Mouse (Mus musculus) stomach, embryonic 14.5 days (tissue): ENCODE data around the gene Gpr146. TPM values are rescaled to one million over a fixed set of nuclear protein-coding genes. Genes with fewer than 3 reads are reported as not detected.

Experiments
- ATAC-seq: fragments of 200-750 bp; cut with Nextera tagmentation; 2 replicates; pipeline ENCODE4 v1.8.0; 2017; ENCODE audit warnings: low read depth, moderate TSS enrichment; ENCODE audit not compliant: insufficient number of reproducible peaks, insufficient read depth, low FRiP score
- H3K27ac ChIP-seq: fragments of 300-500 bp; sonication (generic); 2 replicates; pipeline ENCODE4 v1.5.1; 2014; ENCODE audit warnings: mild to moderate bottlenecking, low read length, moderate library complexity, mixed read lengths
- H3K27me3 ChIP-seq: fragments of 300-500 bp; sonication (generic); 2 replicates; pipeline ENCODE4 v1.6.1; 2014; ENCODE audit warnings: low read length, control low read depth, mixed read lengths; ENCODE audit not compliant: control insufficient read depth, insufficient read depth
- H3K36me3 ChIP-seq: fragments of 300-500 bp; sonication (generic); 2 replicates; pipeline ENCODE4 v1.6.1; 2014; ENCODE audit warnings: mild to moderate bottlenecking, control low read depth, low read length, moderate library complexity, mixed read lengths; ENCODE audit not compliant: control insufficient read depth, insufficient read depth
- H3K4me1 ChIP-seq: fragments of 300-500 bp; sonication (generic); 2 replicates; pipeline ENCODE4 v1.6.1; 2014; ENCODE audit warnings: low read length, control low read depth, mixed read lengths; ENCODE audit not compliant: control insufficient read depth, insufficient read depth
- H3K4me2 ChIP-seq: fragments of 300-500 bp; sonication (generic); replicated peaks from 2 replicates; pipeline ENCODE4 v1.6.1; 2014; ENCODE audit warnings: low read depth, low read length, control low read depth
- H3K4me3 ChIP-seq: fragments of 300-500 bp; sonication (generic); 2 replicates; pipeline ENCODE4 v1.5.1; 2014; ENCODE audit warnings: low read depth, low read length, control low read depth
- H3K9ac ChIP-seq: fragments of 300-500 bp; sonication (generic); replicated peaks from 2 replicates; pipeline ENCODE4 v1.6.1; 2014; ENCODE audit warnings: low read depth, mild to moderate bottlenecking, control low read depth, low read length, moderate library complexity, mixed read lengths
- H3K9me3 ChIP-seq: fragments of 300-500 bp; sonication (generic); 2 replicates; pipeline ENCODE4 v1.6.1; 2016; ENCODE audit warnings: low read depth, low read length, control low read depth; ENCODE audit not compliant: control insufficient read depth
- WGBS: fragments of 180-500 bp; shearing (Covaris S2); extraction: QIAGEN DNeasy Blood & Tissue Kit; methylation state at CpG from one replicate; pipeline ENCODE4 v1.1.7; 2014; 5-methylcytosine and 5-hydroxymethylcytosine counted together
- polyA plus RNA-seq: library from polyadenylated mRNA; unstranded; fragments of >200 nt; fragmentation: Nextera tagmentation; extraction: Ambion mirVana; gene quantifications from 2 replicates; pipeline ENCODE4 v1.2.1, GENCODE M21; 2014

The Gpr146 gene
- polyA plus RNA-seq, 1 experiment from 2014 or later, result 1.3 TPM

DNA sequence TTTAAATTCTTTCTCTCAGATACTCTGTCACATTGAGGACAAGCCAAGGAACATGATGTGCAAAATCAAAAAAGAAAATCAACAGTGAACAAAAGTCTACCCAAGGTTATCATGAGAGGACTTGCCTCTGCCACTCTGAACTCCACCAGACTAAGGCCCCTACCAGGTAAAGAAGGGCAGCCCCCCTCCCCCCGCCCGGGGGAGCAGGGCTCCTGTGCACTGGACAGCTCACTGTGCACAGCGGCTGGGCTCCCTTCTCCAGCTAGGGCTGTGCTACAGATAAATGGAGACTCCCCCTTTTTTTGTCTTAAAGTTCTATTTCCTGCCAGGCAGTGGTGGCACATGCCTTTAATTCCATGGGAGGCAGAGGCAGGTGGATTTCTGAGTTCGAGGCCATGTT lies 60.3 kb downstream of the Gpr146 start:
- no peaks in the 10 kb centered on the region for H3K36me3 ChIP-seq
- H3K27ac ChIP-seq, result no peak overlapping the region
- no peaks in the 10 kb centered on the region for H3K27me3 ChIP-seq
- no peak for ATAC-seq
- H3K4me3 ChIP-seq, result no peak overlapping the region
- no peak overlapping the region for H3K4me2 ChIP-seq
- no peak overlapping the region for H3K9ac ChIP-seq
- H3K9me3 ChIP-seq, result no peaks in the 10 kb centered on the region
- H3K4me1 ChIP-seq, result no peaks in the 10 kb centered on the region
- 85% methylated on average over 4 of the region's 4 CpGs for WGBS

DNA sequence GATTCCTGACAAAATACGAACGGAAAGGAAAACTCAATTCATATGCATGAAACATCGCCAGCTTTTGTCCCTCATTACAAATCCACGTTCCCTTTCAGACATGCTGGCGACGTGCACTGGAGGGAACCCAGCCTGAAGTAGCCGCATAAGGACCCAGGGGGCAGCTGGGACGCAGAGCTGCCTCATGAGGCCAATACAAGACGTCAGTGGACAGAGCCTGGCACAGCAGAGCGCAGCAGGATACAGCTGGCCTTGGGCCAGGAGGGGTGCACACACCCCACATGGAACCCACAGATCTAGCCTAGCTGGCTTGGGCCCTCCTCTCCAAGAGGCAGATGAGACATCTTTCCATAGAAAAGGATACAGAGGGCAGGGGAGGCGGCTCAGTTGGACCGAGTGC lies 60.9 kb downstream of the Gpr146 start:
- no peak overlapping the region for H3K4me2 ChIP-seq
- WGBS, result 87% methylated on average over 12 of the region's 12 CpGs
- ATAC-seq, result no peak

DNA sequence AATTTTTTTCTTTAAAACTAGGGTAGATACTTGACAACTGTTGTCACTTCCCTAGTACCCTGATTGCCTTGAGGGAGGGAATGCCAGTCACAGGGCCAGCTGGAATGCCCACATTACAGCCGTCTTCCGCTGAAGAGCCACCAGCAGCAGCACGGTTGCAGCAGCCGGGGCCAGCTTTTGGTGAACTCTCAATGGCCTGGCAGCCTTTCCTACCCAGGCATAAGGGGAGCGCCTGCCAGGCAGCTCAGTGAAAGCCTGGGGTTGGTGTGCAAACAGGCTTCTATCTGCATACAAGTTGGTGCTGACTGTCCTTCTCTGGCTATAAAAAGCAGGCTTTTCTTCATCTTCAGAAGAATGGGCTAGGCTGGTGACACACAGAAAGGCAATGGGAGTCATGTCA lies 63.0 kb downstream of the Gpr146 start:
- H3K4me1 ChIP-seq, result no peaks in the 10 kb centered on the region
- H3K4me3 ChIP-seq, result no peak overlapping the region
- H3K9me3 ChIP-seq, result no peaks in the 10 kb centered on the region
- H3K27ac ChIP-seq, result no peak overlapping the region
- WGBS, result 87% methylated on average over 5 of the region's 5 CpGs
- no peak for ATAC-seq
- no peak overlapping the region for H3K9ac ChIP-seq
- no peak overlapping the region for H3K4me2 ChIP-seq
- no peaks in the 10 kb centered on the region for H3K27me3 ChIP-seq
- no peaks in the 10 kb centered on the region for H3K36me3 ChIP-seq

More for the DNA sequence above, 60.9 kb downstream of the Gpr146 start:
- Histone ChIP-seq H3K27ac (no peak overlapping the region), H3K36me3 (no peaks in the 10 kb centered on the region), H3K4me3 (no peak overlapping the region), H3K9me3 (no peaks in the 10 kb centered on the region), H3K4me1 (no peaks in the 10 kb centered on the region), H3K27me3 (no peaks in the 10 kb centered on the region), H3K9ac (no peak overlapping the region)

DNA sequence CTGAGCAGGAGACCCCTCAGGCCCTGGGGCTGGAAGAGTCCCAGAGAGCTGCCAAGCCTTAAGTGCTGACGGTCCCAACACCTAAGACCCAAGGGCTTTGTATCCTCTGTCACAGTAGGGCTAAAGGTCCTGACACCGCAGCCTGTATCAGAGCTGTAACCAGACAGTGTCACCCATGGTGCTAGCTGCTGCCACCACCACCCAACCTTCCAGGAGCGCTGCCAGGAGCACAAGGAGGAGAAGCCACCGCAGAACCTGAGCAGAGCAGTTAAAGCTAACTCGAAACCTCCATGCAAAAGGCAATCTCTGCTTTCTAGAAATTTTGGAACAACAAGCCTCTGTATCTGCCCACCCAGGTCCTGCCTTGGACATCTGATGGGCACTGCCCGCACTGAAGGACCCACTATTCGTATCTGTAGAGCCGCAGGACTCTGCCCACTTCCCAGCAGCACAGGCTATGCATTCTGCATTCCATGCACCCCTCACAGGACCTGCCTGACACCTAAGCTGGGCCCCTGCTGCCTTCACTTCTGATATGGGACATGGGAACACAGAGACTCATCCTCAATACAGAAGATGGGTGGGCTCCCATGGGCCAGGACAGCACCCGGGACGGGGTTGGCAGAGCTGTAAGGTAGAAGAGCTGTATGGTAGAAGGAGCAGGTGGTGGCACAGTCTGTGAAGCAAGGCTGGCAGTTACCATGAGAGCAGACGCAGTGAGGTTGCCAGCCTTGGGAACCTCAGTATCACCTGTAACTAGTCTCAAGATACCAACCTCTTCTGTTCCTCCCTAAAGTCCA lies 63.6 kb downstream of the Gpr146 start:
- H3K4me1 ChIP-seq, result no peaks in the 10 kb centered on the region; the same call in 1 of the 2 replicates
- H3K36me3 ChIP-seq, result no peaks in the 10 kb centered on the region
- no peak overlapping the region for H3K4me2 ChIP-seq
- no peak overlapping the region for H3K4me3 ChIP-seq
- H3K27me3 ChIP-seq, result no peaks in the 10 kb centered on the region
- WGBS, result 95% methylated on average over 11 of the region's 11 CpGs
- no peak overlapping the region for H3K27ac ChIP-seq
- H3K9me3 ChIP-seq, result no peaks in the 10 kb centered on the region
- ATAC-seq, result no peak
- H3K9ac ChIP-seq, result no peak overlapping the region

DNA sequence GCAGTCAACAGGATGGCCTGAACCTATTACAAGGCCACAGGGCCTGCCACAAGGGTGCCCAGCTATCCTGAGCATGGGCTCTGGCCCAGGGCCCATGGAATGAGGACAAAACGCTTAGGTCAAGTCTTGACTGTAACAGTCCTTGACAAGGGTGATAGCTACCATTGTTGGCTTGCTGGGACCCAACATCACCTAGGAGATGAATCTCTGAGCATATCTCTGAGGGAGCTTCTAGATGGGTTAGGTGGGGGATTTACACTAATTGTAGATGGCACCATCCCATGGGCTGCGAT lies 64.2 kb downstream of the Gpr146 start:
- no peak for ATAC-seq
- WGBS, result 93% methylated on average over 2 of the region's 2 CpGs

DNA sequence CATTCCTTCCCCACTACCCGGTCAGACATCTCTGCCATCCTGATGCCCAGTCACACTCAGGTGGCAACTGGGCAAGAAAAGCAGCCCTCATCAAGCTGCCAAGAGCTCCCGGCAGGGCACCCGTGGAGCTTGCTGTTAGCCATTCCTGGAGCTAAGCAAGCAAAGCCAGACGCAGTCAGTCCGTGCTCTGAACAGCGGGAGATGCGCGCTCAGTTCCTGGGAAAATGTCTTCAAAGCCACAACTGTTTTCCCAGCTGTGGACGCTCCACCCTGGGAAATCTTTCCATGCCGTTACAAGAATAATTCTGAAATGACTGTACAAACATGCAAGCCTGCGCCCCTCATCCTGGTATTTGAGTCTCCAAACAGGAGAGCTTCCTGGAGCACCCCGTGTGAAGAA lies 64.9 kb downstream of the Gpr146 start:
- 66% methylated on average over 12 of the region's 12 CpGs for WGBS
- ATAC-seq, result no peak
- no peak overlapping the region for H3K4me2 ChIP-seq

More for the DNA sequence above, 64.2 kb downstream of the Gpr146 start:
- no peaks in the 10 kb centered on the region; the same call in 1 of the 2 replicates for H3K4me1 ChIP-seq
- no peak overlapping the region for H3K4me3 ChIP-seq
- no peak overlapping the region for H3K4me2 ChIP-seq
- H3K27ac ChIP-seq, result no peak overlapping the region
- H3K36me3 ChIP-seq, result no peaks in the 10 kb centered on the region
- no peaks in the 10 kb centered on the region for H3K9me3 ChIP-seq
- H3K9ac ChIP-seq, result no peak overlapping the region
- no peaks in the 10 kb centered on the region for H3K27me3 ChIP-seq

DNA sequence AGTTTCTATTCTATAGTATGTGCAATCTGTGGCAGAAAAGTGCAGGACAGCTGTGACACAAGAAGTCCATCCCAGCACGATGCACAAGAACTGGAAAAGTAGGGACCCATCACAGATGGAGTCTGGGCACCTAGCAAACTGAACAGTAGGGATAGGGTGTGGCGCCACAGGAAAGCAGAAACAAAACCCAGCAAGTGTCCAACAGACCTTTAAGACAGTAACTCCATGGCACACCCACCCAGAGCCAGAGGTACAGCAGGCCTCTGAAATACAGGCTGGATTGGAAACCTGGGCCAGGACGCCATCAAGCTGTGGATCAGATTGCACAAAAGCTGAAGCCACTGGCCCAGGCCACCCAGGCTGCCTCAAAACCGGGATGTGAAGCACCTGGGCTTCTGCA lies 65.5 kb downstream of the Gpr146 start:
- Histone ChIP-seq H3K27me3 (no peaks in the 10 kb centered on the region), H3K4me1 (no peaks in the 10 kb centered on the region; the same call in 1 of the 2 replicates), H3K4me2 (no peak overlapping the region), H3K9me3 (no peaks in the 10 kb centered on the region), H3K9ac (no peak overlapping the region), H3K4me3 (no peak overlapping the region), H3K36me3 (no peaks in the 10 kb centered on the region), H3K27ac (no peak overlapping the region)
- WGBS, result 64% methylated on average over 4 of the region's 4 CpGs
- no peak for ATAC-seq

More for the DNA sequence above, 64.9 kb downstream of the Gpr146 start:
- no peak overlapping the region for H3K4me3 ChIP-seq
- no peak overlapping the region for H3K9ac ChIP-seq
- no peak overlapping the region for H3K27ac ChIP-seq
- H3K27me3 ChIP-seq, result no peaks in the 10 kb centered on the region
- H3K9me3 ChIP-seq, result no peaks in the 10 kb centered on the region
- no peaks in the 10 kb centered on the region; the same call in 1 of the 2 replicates for H3K4me1 ChIP-seq
- H3K36me3 ChIP-seq, result no peaks in the 10 kb centered on the region

DNA sequence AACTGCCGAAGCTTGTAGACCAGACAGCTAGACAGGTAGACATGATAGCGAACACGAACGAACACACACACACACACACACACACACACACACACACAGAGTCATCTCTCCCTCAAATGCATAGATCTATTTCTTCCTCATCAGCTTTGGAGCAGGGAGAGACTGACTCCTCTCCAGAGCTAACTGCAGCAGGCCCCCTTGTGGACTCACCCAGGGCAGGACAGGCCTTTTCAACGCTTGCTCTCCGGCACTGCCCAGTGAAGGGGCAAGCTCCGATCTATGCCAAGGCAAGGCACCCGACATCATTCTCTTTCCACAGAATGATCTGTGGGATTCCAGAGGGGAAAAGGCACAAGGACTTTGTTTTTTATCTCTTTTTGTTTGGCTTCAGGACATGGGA lies 67.8 kb downstream of the Gpr146 start:
- Histone ChIP-seq H3K9ac (no peak overlapping the region), H3K27ac (no peak overlapping the region), H3K9me3 (no peaks in the 10 kb centered on the region), H3K4me3 (no peak overlapping the region), H3K4me1 (peaks cover 5% of the 10 kb centered on the region), H3K27me3 (no peaks in the 10 kb centered on the region), H3K4me2 (no peak overlapping the region), H3K36me3 (no peaks in the 10 kb centered on the region)
- 86% methylated on average over 8 of the region's 8 CpGs for WGBS
- no peak for ATAC-seq
